Mouse (Mus musculus) gastrocnemius, postnatal 10 days (tissue): Measurements from ENCODE around the gene Rimbp2. TPM values are rescaled to one million over a fixed set of nuclear protein-coding genes. Genes with fewer than 3 reads are reported as not detected.
"Not testable (repeated sequence)": the region's sequence is repeated elsewhere in the genome, so short reads cannot be mapped to it uniquely, and the experiment has no call there.

Experiments
- DNase-seq: peaks from one replicate; pipeline ENCODE4 v3.0.0; 2021; ENCODE audit warnings: mixed read lengths
- total RNA-seq, 2 experiments: library from RNA; stranded (reverse); gene quantifications; 2 replicates each; pipeline ENCODE4 v1.2.3; 2021

Rimbp2 gene
- total RNA-seq, 2 experiments from 2014 or later = 0.07 to 0.25 TPM

- DNase-seq = no peak
Measured at GRCm38 (mm10) chr5:128744351-128744750, 208.9 kb downstream of the Rimbp2 start.

- DNase-seq = no peak
Measured at GRCm38 (mm10) chr5:128739838-128740171, 213.5 kb downstream of the Rimbp2 start.

GRCm38 (mm10) chr5:128739168-128739837, 214.0 kb downstream of the Rimbp2 start:
- no peak for DNase-seq

GRCm38 (mm10) chr5:128735921-128736320, 217.4 kb downstream of the Rimbp2 start:
- DNase-seq = no peak

- peak; percentile 23 for DNase-seq
Measured at GRCm38 (mm10) chr5:128733955-128734354, 219.3 kb downstream of the Rimbp2 start.

GRCm38 (mm10) chr5:128732416-128733014, 220.8 kb downstream of the Rimbp2 start:
- DNase-seq = no peak

- peak; percentile 20 for DNase-seq
Measured at GRCm38 (mm10) chr5:128730634-128731033, 222.7 kb downstream of the Rimbp2 start.

GRCm38 (mm10) chr5:128729341-128729740, 223.9 kb downstream of the Rimbp2 start:
- no peak for DNase-seq

- DNase-seq = not testable (repeated sequence)
Measured at GRCm38 (mm10) chr5:128720461-128720860, 232.8 kb downstream of the Rimbp2 start.

GRCm38 (mm10) chr5:128715171-128715570, 238.1 kb downstream of the Rimbp2 start:
- no peak for DNase-seq

GRCm38 (mm10) chr5:128711847-128712246, 241.4 kb downstream of the Rimbp2 start:
- no peak for DNase-seq

- DNase-seq = no peak
Measured at GRCm38 (mm10) chr5:128710596-128710995, 242.7 kb downstream of the Rimbp2 start.

- no peak for DNase-seq
Measured at GRCm38 (mm10) chr5:128708929-128709328, 244.4 kb downstream of the Rimbp2 start.

Other genes starting within 250 kb of the Rimbp2 start
- 10 to 100 TPM; 11.5 to 15.3 TPM for gene Stx2, start 55.1 kb upstream of the Rimbp2 start, total RNA-seq
- gene Ran, start 66.6 kb upstream of the Rimbp2 start, total RNA-seq = 10 to 100 TPM; 88.5 to 91.3 TPM
- 10 to 100 TPM in 1 of 2 experiments, 1 to 10 TPM in 1; 5.8 to 10.3 TPM for gene Adgrd1, start 143.3 kb upstream of the Rimbp2 start, total RNA-seq